Mouse (Mus musculus): ENCODE data around the gene Slc39a10.
"Not testable (repeated sequence)": the region's sequence is repeated elsewhere in the genome, so short reads cannot be mapped to it uniquely, and the experiment has no call there.

Slc39a10 gene

DNA sequence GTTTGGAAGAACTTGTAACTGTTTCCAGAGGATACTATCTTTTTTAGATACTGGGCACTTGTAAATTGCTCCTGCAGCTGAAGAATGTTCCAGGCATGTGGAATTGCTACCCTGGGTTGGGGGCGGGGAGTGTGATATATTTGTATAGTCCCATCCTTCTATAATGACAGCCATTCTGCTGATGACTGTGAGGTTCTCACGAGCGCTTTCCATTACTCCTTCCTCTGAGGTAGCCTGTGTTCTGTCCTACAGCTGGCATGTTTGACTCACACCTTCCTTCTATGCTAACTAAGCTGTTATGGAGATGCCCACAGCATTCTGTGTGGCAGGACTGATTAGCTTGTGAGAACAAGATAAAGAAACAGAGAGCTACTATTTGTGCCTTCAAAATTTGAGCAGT, 128.1 kb downstream of the Slc39a10 start:
- DNase-seq = not testable (repeated sequence)

Data from thymus, postnatal 25 days (tissue).